Mouse (Mus musculus): ENCODE measurements around the gene Fam83c.

DNA sequence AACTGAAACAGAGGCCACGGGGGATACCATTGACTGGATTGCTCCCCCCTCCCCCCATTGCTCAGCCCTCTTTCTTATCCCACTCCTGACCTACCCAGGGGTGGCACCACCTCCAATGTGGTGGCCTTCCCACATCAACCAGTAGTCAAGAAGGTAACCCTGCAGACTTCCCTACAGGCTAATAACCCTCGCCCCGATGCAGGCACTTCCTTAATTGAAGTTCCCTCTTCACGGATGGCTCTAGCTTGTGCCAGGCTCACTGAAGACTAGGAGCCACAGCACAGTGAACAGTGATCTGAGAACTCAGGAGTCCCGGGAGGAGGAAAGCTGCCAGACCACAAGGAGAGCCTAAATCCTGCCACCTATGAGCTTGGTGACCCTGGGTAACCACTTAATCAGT lies 47.7 kb downstream of the Fam83c start:
- TF ChIP-seq CTCF (IDR thresholded peaks at IDR 0.05; ENCODE audit: insufficient read depth, low read depth, low read length): no peak
- no peak for TF ChIP-seq POLR2A (IDR thresholded peaks at IDR 0.05; ENCODE audit: insufficient read depth, low read depth, low read length)

All from olfactory bulb, adult 2 months (tissue).